Mouse (Mus musculus) c-Kit-negative CD71-positive TER-119-positive erythroid progenitor cells, embryonic 14.5 days (primary cell): ENCODE results near the gene Slc7a14.
"Not testable (repeated sequence)": the region's sequence is repeated elsewhere in the genome, so short reads cannot be mapped to it uniquely, and the experiment has no call there.

Experiments
- DNase-seq: peaks from one replicate; pipeline ENCODE4 v3.0.0-alpha.2; 2013; ENCODE audit warnings: low read depth, low spot score

The Slc7a14 gene

GRCm38 (mm10) chr3:31309934-31310787 lies at the start of gene Slc7a14:
TSS of gene Slc7a14 (minus strand) at chr3:31310378.
- no peak for DNase-seq

DNA sequence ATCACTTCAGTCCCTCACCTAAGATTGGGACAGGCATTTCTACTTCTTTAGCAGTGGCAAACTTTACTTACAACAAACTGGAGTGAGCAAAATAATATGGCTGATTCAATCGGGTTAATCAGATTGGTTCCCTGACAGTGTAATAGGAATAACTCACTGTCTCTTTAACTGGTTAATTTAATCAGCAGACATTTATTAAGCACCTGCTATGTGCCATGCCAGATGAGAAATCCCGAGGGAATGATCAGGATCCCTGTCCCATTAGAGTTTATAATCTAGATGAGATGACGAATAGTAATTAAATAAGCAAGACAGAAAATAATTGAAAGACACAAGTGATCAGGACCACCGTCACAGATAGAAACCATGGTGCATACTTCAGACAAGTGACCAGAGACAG lies 36.4 kb upstream of the Slc7a14 start:
- DNase-seq = no peak

GRCm38 (mm10) chr3:31345766-31346165 lies 35.6 kb upstream of the Slc7a14 start:
- no peak for DNase-seq

DNA sequence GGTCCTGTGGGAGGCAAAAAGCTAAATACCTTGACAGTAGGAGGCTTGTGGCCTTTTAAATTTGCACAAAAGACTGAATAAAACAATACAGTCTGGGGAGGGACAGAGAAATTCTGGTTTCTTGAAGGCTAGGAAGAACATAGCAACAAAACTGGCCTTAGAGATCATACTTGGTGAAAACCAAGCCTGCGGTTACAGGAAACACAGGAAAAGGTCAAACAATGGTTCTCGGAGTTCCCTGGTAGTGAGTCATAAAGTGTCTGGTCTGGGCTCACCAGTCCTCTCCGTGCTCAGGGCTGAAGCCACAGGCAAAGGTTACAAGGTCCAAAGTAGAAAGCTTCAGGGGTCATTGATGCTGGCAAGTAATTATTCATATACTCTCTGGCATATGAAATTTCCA lies 29.1 kb upstream of the Slc7a14 start:
- no peak for DNase-seq

DNA sequence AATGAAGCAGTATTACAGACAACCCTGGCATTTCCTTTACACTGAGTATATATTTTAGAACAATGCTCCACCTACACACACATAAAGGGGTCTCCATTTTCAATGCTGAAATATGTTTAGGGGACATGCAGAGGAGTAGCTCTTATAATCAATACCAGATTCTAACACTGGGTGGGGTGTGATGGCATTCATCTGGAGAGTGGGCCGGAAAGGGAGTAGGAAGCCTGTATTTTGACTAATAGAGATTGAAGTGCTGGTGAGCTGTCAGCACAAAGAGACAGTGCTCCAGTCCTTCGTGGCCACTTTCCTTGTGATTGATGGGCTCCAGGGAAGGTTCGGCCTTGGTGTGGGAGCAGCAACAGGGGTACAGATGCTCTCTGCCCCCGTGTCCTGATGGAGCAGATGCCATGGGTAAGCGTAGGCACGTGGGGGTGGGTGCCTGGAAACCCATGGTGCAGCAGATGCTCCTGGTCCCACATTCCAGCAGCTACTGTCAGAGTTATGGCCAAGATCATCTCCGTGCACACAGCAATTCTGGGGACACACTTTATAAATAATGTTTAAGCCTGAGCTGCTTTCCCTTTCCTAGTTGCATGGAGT lies 18.2 kb upstream of the Slc7a14 start:
- DNase-seq = no peak

- no peak for DNase-seq
These were observed 17.6 kb upstream of the Slc7a14 start for GRCm38 (mm10) chr3:31327791-31328190.

DNA sequence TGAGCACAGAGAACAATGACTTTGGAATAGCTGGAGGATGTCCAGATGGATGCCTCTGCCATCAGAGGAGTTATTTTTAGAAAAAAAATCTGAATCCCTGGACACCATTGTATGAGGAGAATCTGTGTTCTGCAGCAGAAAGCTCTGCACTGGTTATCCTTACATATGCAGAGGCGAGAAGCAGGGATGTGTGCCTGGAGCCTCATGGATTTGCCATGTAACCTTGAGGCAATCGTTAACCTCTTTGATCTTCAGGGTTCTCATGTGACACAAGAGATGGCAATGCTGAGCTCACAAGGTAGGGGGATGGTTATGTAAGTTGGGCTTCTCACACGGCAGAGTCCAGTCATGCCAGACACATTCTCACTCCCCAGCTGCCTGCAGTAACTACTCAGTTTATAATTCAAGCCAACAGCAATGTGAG lies 14.1 kb upstream of the Slc7a14 start:
- no peak for DNase-seq

GRCm38 (mm10) chr3:31309371-31309933 lies 726 bp downstream of the Slc7a14 start:
- DNase-seq = no peak

DNA sequence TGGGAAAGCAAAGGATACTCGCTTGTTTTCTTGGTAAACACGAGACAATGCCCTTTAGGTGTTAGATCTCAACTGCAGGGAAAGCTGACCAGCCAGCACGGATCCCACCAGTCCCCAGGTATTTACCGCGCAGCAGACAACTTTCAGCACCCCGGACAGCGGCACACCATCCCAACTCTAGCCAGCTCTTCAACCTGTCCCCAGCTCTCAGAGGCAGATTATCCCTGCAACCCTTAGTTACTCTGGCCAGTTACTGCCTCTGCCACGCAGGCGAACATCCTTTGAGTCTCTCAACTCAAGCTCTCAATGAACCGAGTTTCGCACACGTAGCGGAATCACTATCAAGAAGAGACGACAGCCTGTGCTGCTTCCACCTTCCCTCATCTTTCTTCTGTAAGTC lies 1.3 kb downstream of the Slc7a14 start:
- no peak for DNase-seq

- no peak for DNase-seq
These were observed 2.2 kb downstream of the Slc7a14 start for GRCm38 (mm10) chr3:31307936-31308335.

- DNase-seq = no peak
These were observed 18.2 kb downstream of the Slc7a14 start for GRCm38 (mm10) chr3:31291673-31292602.

- DNase-seq = no peak
These were observed 22.7 kb downstream of the Slc7a14 start for GRCm38 (mm10) chr3:31287421-31287948.

GRCm38 (mm10) chr3:31281116-31281515 lies 29.1 kb downstream of the Slc7a14 start:
- no peak for DNase-seq

- DNase-seq = no peak
These were observed 35.3 kb downstream of the Slc7a14 start for GRCm38 (mm10) chr3:31274875-31275274.

GRCm38 (mm10) chr3:31273247-31273646 lies 36.9 kb downstream of the Slc7a14 start:
- DNase-seq = not testable (repeated sequence)

- no peak for DNase-seq
These were observed 37.5 kb downstream of the Slc7a14 start for GRCm38 (mm10) chr3:31272635-31273034.

DNA sequence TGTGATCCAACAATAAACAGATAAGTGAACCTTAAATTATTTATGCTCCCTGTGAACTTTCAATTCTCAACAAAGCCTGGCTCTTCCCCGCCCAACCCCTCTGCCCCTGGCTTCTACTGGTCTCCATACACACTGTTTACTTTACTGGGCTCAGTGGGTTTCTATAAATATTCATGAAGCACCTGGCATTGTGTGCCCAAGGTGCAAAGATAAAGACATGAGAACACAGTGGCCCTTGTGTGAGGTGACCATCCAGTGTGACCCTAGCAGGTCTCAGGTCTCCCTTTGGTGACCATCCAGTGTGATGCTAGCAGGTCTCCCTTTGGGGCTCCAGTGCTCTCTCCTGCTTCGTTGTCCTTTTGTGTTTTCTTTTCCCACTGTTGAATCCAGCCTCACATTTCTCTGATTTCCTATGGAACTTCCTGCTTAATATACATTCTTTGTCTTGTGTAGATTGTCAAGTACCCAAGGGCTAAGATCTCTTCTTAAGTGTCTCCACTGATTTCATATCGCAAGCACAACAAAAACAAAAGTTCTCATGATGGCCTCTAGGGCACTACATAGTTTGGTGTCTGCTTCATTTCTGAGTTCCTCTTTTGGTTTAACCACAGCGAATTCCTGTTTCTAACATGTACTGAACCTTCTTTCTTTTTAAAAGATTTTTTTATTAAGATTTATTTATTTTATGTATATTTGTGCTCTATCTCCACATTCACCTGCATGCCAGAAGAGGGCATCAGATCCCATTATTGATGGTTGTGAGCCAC lies 40.4 kb downstream of the Slc7a14 start:
- DNase-seq = no peak

DNA sequence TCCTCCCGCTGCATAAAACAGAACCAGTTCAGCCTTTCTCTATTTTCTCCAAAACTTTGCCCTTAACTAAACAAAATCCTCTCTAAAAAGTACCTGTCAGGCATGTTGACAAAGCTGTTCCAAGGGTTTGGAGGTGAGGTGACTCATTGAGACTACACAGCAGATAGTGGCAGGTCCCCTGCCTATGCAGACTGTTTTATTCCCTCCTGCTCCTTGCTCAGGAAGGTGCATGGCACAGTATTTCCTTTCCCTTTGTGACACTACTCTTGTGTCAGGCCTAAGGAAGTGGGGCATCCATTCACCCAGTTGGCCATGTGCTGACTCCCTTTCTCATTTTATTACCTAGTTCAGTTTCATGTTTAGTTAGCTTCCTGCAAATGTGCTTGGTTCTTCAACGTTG lies 42.3 kb downstream of the Slc7a14 start:
- no peak for DNase-seq

GRCm38 (mm10) chr3:31266941-31267340 lies 43.2 kb downstream of the Slc7a14 start:
- no peak for DNase-seq

- DNase-seq = no peak
These were observed 46.6 kb downstream of the Slc7a14 start for GRCm38 (mm10) chr3:31263535-31263934.
